Mouse (Mus musculus) large intestine, adult 2 months (tissue): ENCODE measurements around the gene Dcx. TPM values are rescaled to one million over a fixed set of nuclear protein-coding genes. Genes with fewer than 3 reads are reported as not detected.

Source experiments
- DNase-seq: peaks from one replicate; pipeline ENCODE4 v3.0.0-alpha.2; 2012; ENCODE audit warnings: low read depth, low spot score
- whole genome bisulfite sequencing: fragments of 180-500 bp; shearing (Covaris S2); methylation state at CpG from one replicate; pipeline ENCODE4 v1.1.7; 2018; 5-methylcytosine and 5-hydroxymethylcytosine counted together
- polyA plus RNA-seq: library from polyadenylated mRNA; depleted of rRNA; stranded (reverse); fragments of >200 nt; gene quantifications from 2 replicates; pipeline ENCODE4 v1.2.3, GENCODE M21; 2012; rRNA removed

The Dcx gene
- polyA plus RNA-seq, result 0.01 TPM in 2 replicates

DNA sequence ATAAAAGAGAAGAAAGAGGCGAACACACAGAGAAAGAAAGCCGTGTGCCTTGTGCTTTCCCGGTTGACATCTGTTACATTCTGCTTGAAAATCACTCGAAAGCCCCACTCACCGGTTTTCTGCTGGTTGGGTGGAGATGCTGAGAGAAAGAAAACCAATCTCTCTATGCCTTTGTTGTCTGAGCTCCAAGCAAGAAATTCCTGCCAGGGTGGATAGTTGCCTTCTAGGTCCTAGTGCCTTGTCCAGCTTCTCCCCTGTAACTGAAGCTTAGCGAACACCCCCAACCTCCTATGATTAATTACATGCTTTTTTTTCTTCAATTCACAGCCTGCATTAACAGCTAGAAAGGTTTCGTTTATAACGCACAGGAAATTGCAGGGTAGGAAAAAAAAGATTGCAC, at the start of gene Dcx:
Gene Dcx, minus strand, starts transcription at position 354 of the 400 bp plus-strand sequence.
- DNase-seq, result no peak
- 54% methylated on average over 8 of the region's 8 CpGs for WGBS

DNA sequence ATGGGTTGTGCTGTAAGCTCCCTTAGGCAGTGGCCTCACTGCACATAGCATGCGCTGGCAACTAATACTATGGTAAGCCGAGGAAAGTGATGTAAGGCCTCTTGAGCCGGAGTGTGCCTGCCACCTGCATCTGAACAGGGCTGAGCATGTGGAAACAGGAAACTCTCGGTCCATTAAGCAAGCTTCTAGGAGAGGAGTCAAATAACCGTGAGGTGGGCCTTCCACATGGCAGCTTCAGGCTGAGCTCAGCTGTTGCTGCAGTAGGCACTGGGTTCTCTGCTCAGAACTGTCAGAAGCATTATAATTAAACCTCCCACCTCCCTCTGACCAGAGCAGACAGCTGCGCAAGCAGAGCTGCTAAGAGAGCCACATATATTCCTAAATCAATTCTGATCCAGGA, 33.1 kb upstream of the Dcx start:
- 54% methylated on average over 6 of the region's 6 CpGs for WGBS
- no peak for DNase-seq

DNA sequence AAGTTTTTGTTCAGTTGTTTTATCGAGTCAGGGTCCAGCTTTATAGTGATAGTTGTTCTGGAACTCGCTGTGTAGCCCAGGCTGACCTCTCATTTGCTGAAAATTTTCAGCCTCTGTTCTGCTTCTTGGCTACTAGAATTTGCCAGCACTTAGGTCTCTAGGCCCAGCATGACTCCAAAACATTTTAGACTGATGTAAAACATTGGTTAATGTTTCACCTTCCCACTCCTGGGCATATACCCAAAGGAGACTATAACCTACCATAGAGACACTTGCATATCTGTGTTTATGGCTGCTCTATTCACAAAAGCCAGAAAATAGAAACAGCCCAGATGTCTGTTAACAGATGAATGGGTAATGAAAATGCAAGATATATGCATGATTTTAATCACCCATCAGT, 560 bp upstream of the Dcx start:
- no peak for DNase-seq

DNA sequence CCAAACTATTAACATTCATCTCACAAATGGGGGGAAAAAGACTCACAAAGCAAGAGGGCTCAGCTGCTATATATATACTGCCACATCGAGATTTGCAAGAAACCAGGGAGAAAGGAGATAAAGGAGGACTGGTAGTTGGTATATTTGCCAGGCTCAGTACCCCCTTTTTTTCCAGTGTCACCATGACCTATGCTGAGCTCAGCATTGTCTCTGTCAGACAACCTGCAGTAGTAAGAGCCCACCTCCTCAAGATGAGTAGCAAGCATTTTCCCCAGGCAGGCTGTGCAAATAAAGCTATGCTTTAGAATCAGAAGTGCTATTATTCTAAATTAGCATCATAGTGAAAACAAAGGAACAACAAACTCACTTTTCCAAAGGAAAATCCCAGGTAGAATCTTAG, 581 bp downstream of the Dcx start:
- DNase-seq, result no peak
- 58% methylated on average over 1 of the region's 1 CpGs for WGBS

More for the DNA sequence above, 560 bp upstream of the Dcx start:
- WGBS, result 60% methylated on average over 2 of the region's 2 CpGs

DNA sequence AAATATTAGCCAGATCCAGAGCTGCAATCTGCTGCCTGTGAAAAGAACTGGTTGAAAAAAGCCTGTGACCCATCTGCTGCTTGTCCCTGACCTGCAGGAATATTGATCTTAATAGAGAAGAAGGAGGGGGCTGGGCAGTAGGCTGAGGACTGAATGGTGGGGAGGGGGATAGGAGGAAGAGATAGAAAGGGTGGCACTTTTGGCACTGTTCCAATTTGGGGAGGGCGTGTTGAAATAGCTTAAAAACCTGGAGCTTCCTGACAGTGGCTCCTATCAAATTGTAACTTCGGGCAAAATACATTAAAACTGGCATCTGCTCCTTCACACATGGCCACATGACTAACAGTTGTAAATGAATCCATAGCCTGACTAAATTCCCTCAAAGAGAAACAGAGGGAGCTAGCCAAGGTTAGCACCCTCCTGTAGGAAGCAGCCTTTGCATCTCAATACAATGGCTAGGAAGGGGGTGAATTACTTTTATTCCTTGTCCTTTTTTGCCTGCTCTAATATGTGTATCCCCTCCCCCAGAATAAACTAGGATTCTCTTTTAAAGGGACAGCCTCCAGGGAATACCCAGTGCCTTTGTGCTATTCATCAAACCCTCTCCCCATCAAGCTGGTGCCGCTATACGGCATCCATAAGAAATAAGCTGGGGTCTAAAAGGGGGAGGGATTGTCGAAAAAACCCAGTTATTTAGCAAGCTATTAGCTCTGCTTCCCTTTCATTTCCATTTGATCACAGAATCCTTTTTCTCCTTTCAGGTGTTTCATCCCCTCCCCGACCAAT, 1.5 kb downstream of the Dcx start:
- WGBS, result 63% methylated on average over 6 of the region's 6 CpGs
- DNase-seq, result no peak

DNA sequence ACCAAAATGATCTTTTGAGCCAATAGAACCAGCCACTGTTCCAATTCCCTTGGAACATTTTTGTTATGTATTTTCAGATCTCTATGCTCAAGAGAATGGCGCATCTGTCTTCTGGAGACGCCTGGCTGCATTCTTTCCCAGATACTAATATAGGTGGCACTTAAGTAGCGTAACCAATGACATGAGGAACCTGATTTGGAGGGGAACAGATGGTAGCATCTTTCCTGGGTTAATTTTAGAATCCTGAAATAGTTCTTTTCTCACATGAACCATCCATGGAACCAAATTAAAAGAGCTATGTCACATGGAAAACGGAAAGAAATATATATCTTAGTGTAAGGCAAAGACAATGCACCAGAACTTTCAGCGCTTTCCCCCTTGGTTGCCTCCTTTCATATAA, 11.0 kb downstream of the Dcx start:
- no peak for DNase-seq
- WGBS, result 81% methylated on average over 5 of the region's 5 CpGs

DNA sequence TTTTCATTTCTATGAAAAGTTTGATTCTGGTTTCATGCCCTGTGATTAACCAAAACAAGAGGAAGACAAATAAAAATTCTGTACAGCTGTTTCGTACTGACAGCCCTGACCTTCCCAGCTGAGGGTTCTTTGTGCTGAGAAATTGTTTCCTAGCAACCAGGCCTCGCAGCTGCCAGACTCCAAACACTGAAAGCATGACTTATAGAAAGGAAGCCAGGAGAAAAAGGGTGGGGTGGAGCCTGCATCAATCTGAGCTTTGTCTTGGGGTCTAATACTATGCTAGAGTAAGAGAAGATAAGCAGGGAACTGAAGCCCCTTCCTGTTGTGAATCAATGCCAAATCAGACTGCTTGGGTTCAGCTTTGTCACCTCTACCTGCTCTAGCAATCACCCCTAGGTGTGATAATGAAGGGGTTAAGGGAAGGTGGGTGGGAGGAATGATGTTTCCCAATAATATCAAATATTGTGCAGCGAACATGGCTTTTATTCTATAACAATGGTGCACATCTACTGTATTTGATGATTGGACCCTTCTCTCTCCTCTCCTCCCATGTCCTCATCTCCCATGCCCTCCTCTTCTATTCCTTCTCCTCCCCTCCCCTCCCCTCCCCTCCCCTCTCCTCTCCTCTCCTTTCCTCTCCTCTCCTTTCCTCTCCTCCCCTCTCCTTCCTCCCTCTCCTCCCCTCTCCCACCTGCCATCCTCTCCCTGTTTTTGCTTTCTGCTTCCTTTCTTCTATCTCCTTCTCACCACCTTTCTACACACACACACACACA, 26.2 kb downstream of the Dcx start:
- DNase-seq, result no peak
- 24% methylated on average over 3 of the region's 3 CpGs for WGBS

DNA sequence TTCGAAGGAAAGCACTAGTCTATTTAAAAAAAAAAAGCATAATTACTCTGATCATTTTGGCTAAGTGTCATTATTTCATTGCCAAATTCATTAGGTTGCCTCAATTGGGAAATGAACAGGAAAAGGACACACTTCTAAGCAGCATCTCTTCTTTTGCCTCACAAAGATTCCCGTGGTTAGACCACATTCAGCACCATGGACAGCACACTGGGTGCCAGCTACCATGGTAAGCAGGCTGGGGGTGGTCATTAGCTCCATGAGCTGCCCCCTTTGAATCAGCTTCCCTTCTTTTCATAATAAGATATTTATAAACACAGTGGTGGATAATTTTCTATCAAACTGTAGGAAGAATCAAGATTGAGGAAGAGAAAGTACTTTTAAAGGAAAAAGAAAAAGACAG, 28.4 kb downstream of the Dcx start:
- DNase-seq, result no peak
- WGBS, result 28% methylated on average over 2 of the region's 2 CpGs

DNA sequence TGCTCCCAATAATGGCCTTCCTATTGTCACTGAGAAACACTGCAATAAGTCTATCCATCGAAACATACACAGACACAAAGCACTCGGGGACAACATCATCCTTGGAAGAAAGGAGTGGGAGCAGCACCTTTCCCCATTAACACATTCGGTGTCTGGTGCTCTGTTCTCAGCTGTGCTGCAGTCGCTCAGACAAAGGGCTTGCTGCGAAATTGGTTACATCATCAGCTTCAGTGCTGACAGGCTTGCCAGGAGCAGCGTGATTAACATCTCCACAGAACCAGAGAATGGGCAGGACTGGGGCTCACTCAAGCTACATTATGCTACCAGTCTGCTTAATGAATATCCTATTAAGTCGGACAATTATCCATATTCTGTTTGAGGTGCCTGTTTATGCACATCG, 30.8 kb downstream of the Dcx start:
- no peak for DNase-seq
- 47% methylated on average over 8 of the region's 8 CpGs for WGBS

DNA sequence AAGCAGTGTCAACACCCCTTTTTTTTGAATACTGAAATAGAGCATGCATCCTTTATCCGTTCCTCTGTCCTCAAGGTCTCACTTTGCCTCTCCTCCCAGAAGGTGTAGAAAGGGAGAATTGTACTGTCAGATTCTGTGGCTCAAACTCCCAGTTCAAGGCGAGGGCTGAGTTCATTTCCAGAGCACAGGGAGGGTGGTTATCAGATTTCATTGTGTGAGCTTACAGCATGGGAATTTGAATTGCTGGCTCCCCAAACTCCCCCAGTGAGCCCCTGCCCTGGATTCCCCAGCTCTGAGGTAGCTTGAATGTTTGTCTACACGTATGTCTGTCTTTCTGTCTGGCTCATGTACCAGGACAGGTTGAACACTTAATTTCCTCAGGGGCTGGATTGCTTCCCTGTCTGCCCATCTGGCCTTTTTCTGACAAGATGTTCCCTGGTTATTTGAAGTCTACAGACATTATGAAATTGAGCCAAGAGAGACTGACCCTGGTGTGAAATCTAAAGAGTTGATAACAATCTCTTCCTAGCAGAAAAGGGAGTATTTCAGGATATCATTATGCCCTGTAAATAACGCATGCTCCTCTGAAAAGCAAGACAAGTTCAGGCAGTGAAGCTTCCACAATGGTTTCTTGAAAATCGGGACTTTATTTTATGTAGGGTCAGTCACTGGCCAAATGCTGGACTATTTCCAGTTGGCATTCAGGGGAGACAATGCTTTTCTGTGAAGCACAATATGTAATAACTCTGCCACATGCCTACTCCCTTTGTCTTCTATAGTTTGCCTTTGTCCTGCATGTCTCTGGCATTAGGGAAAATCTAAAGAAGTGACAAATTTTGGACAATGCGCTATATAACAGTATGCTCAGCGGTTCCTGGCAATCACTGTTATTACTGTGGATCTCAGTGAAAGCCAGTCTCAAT, 35.5 kb downstream of the Dcx start:
- no peak for DNase-seq
- 64% methylated on average over 7 of the region's 7 CpGs for WGBS

DNA sequence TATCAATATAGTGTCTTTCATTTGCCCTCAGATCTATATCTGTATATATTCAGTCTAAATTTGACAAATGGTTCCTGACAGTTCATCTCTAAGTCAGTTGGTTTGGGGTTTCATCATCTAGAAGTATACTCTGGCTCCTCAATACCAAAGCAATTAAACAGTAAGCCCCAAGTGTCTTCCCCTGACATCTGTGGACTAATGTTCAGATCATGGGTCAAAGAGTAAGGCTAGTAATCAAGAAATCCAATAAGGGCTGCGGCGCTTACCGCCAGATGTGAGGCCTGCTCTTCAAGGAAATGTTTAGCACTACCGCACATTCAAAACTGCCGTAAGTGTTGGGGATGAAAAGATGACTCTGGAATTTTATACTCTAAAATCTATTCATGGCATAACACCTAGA, 36.2 kb downstream of the Dcx start:
- DNase-seq, result no peak
- WGBS, result 91% methylated on average over 5 of the region's 5 CpGs

DNA sequence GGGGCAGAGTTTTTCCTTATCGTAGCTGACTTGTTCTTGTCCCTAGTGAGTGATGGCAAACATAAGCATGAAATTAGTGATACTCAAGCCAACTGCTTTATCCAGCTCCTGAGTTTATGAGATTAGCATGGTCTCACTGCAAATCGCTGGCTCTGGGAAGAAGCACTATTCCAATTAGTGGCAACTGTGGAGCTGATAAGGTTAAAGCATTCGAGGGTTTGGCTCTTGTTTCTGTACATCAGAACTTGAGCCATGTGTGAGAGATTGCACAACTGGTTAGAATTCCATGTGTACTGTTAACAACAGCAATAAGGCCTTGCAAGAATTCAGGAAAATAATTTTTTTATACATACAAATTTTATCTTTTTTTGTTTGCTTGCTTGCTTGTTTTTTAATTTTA, 39.9 kb downstream of the Dcx start:
- DNase-seq, result no peak
- 57% methylated on average over 3 of the region's 3 CpGs for WGBS

DNA sequence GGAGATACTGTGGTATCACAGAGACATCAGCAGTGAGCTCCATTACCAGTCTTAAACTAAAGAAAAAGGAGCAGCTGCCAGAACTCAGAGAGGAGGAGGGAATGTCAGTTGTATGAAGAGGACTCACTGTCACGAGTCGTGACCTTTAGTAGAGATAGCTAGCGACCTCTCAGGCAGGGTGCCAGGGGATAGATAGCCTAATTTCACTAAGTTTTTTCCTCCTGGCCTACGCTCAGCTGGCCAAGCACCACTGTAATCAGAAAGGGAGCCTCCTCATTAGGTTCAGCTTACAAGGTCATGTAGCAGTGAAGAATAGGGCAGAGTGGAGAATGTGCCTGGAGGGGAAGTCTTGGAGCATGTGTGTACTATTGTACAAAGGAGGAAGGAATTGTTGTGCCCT, 47.3 kb downstream of the Dcx start:
- no peak for DNase-seq

DNA sequence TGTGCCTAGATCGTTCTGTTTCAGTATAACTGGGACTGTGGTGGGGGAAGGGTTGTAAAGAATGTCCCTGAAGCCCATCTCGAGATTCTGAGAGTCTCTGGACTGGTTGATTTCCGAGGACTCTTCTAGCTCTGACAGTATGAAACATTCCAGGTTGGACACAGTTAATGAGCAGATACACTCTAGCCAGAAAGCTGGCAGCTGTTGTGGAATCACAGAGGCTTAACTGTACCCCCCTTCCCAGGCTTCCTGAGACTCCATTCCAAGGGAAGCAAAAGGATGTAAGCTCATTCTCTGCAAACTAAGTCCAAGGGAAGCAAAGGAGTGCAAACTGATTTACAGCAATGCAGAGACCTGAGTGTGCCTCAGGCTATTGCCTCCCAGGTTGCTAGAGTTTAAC, 48.2 kb downstream of the Dcx start:
- WGBS, result 35% methylated on average over 3 of the region's 3 CpGs
- DNase-seq, result no peak

More for the DNA sequence above, 47.3 kb downstream of the Dcx start:
- WGBS, result 46% methylated on average over 4 of the region's 4 CpGs

DNA sequence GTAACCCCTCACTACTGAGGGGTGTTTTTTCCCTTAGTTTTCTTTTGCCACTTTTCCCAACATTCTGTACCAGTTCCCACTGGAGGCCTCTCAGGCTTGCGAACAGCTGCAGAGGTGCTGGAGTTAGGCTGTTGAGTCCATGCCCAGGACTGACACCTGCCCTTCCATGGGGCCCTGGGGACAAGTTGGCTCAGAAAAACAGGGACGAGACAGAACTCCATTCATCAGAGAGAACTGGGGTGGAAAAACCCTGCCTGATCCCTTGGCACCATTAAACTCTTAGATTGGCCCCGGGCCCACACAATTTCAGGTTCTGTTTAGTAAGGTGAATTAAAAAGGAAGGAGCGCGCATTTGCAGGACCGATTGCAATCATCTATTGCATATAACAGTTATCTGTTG, 48.8 kb downstream of the Dcx start:
- no peak for DNase-seq
- 73% methylated on average over 6 of the region's 6 CpGs for WGBS

DNA sequence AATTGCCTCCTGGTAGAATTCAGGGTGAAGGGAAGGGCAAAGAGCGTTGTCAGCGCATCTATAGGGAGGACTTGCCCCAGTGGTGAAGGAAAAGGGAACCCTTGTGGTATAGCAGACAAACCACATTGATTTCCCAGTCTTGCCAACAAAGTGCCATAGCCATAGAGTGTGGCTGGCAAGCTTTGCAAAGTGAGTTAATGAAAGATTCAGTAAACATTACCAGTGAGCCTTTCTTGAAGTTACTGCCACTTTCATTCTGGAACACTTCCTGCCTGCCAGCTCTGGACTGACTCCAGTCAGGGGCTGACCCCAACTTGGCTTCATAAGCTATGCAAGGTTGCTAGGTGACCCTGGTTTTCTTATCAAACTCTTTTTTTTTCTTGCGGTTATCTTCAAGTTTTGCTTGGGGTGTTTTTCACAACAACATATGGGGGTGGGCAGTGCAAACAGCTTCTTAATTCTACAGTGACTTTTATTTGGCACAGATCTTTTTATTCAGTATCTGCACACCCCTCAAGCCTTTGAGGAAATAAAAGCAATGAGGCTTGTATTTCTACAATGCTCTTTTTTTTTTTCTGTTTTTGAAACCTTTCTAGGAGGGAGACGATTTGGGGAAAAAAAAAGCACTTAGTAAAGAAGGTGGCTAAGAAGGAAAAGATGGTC, 51.2 kb downstream of the Dcx start:
- no peak for DNase-seq
- WGBS, result 72% methylated on average over 4 of the region's 4 CpGs

DNA sequence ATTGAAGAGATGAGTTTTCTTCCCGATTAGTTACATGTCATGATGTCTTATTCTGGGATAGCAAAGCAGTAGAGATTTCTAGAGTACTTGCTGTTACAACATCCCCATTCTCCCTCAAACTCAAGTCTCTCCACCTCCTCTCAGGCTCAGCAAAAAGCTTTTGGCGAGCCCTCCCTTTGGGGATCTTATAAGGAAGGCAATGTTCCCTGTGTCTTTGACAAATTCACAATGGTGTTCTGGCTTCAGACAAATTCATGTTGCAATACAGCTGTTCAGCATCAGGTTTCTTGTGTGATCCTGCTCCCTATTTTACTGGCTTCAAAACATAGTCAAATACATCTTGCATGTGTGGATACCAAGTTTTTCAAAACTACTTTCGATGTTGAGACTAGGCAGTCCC, 53.5 kb downstream of the Dcx start:
- DNase-seq, result no peak
- 69% methylated on average over 3 of the region's 3 CpGs for WGBS

DNA sequence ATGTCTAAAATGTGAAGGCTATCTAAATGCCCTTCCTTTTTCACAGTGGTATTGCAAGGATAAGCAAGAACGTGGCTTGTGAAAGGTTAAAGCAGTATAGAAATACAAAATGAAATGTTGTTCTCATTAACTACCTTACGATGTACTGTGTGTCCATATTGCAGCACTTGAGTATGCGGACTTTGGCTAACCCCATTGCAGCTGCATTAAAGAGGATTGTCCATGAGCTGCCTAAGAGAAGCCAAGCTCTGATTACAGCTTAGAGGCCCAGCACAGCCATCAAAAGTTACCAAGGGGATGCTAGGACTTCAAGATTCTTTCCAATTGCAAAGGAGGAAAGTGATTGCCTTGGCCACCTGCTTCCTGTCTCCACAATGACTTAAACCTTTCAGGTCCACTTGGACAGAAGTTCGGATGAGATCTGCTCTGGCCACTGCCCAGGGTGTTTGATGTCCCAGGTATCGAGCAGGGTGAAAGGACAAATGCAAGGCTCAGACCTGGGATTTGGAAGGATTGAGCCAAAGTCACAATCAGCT, 65.9 kb downstream of the Dcx start:
- no peak for DNase-seq
- 79% methylated on average over 5 of the region's 5 CpGs for WGBS

DNA sequence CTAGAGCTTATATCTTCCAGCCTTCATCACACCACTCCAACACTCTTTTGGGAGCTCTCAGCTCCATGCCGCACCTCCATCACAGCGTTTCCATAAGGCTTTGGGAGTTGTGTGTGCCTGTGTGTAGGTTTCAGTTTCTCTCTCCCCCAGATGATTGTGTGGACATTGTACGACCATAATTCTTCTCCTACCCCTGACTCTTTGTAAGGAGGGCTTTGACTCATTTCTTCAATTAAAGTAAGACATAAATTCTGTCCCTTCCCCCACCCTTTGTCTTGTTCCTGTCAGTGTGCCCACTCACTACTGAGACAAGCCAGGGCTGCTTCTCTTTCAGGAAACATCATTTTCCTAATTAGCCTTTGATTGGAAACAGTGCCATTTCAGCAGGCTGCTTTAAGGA, 81.8 kb downstream of the Dcx start:
- 71% methylated on average over 3 of the region's 3 CpGs for WGBS
- DNase-seq, result no peak
